Mouse (Mus musculus) heart, postnatal 0 days (tissue): ENCODE results near the gene Pam.

Experiments used
- CTCF ChIP-seq: IDR thresholded peaks from 2 replicates; pipeline ENCODE4 v1.5.1; 2016; ENCODE audit warnings: antibody characterized with exemption, control low read depth, low read depth
- EP300 ChIP-seq: IDR thresholded peaks from 2 replicates; pipeline ENCODE4 v1.6.1; 2016; ENCODE audit warnings: antibody characterized with exemption, low read depth

GRCm38 (mm10) chr1:98062074-98062473, 33.4 kb downstream of the Pam start:
- TF ChIP-seq CTCF (no peak), EP300 (no peak)
